Mouse (Mus musculus): ENCODE data around the gene Mier3. TPM values are rescaled to one million over a fixed set of nuclear protein-coding genes. Genes with fewer than 3 reads are reported as not detected.

Gene Mier3
- total RNA-seq, 2 experiments from 2014 or later: 20.5 to 21.7 TPM

DNA sequence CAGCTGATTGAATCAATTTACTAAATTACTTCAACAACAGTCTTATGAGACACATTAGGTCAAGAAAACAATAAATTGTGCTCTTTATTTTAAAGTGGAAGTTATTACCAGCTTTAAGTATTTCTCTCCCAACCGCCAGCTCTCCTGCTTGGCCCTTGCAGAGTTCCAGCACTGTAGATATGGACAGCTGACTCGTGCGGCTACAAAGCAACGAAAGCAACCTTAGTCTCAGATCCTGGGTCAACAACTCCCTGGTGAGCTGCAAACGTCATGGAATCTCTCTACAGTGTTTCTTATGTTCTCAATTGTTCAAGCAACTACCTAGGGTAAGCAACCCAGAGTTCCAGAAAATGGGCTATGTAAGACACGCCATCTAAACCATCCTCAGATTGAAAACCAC, 76.2 kb downstream of the Mier3 start:
- no peak for DNase-seq
- intact Hi-C loops (cut with DNase I): no loop called here

DNA sequence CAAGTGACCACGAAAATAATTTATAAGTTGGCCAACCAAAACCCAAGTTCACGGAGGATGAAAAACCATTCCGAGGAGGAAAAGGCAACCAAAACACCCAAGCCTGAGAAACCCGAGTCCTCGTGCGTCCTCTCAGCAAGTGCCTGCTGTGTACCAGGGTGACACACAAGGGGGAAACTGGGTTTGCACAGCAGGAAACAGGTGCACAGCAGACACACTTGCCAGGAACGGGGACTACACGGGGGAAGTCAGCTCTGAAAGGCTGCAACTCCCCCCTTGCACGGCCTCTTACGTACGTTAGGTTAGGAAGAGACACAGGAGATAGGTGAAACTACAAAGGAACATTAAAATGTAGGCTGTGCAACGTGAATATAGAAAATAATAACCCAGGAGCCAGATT, 81.7 kb downstream of the Mier3 start:
- DNase-seq: no peak
- intact Hi-C loops (cut with DNase I): loop anchor here (10.0 kb wide), 1 partner anchor 742 kb away; no protein-coding TSS in a partner anchor

Other genes starting within 250 kb of the Mier3 start
- gene Gpbp1, start 190.9 kb upstream of the Mier3 start, total RNA-seq (2021): 10 to 100 TPM; 50.0 to 50.2 TPM
- not detected for gene Gm49496, start 131.0 kb upstream of the Mier3 start, total RNA-seq (2021)
- gene Gm10198, start 88.2 kb upstream of the Mier3 start, total RNA-seq (2021): not detected
- 10 to 100 TPM; 33.7 to 38.5 TPM for gene Map3k1, start 128.0 kb downstream of the Mier3 start, total RNA-seq (2021)